Mouse (Mus musculus) heart, postnatal 14 days (tissue): Measurements from ENCODE around the gene Trim15. TPM values are rescaled to one million over a fixed set of nuclear protein-coding genes. Genes with fewer than 3 reads are reported as not detected.

Experiments used
- DNase-seq, 2 experiments: peaks; one replicate each; pipeline ENCODE4 v3.0.0; 2021 to 2022
- intact Hi-C: fragments of 180-260 bp; cut with DNase I; formaldehyde crosslinking; loops from one replicate; pipeline ENCODE4 v1.15.1; 2025
- total RNA-seq, 2 experiments: library from RNA; stranded (reverse); gene quantifications; 2 replicates each; pipeline ENCODE4 v1.2.3; 2021

The Trim15 gene
- total RNA-seq, 2 experiments from 2014 or later: not detected

DNA sequence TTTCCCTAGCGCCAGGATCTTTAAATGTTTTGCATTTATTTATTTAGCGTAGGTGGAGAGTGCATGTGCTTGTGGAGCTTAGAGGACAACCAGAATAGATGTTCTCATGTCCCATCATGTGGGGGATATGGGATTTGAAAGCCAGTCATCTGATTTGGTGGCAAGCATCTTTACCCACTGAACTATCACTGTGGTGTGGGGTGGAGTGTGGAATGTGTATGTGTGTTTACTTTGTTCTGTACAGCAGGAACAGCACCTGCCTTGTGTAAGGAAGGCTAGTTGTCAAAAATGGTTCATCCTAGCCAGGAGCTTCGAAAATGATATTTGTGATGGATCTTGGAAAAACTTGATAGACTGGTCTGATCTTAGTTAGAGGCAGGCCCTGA is 30.6 kb downstream of the Trim15 start:
- no peak for DNase-seq
- intact Hi-C loops: loop anchor here (5.0 kb wide), 2 partner anchors 166 to 211 kb away; partner anchors contain the start of genes Gabbr1 and Zfp57

DNA sequence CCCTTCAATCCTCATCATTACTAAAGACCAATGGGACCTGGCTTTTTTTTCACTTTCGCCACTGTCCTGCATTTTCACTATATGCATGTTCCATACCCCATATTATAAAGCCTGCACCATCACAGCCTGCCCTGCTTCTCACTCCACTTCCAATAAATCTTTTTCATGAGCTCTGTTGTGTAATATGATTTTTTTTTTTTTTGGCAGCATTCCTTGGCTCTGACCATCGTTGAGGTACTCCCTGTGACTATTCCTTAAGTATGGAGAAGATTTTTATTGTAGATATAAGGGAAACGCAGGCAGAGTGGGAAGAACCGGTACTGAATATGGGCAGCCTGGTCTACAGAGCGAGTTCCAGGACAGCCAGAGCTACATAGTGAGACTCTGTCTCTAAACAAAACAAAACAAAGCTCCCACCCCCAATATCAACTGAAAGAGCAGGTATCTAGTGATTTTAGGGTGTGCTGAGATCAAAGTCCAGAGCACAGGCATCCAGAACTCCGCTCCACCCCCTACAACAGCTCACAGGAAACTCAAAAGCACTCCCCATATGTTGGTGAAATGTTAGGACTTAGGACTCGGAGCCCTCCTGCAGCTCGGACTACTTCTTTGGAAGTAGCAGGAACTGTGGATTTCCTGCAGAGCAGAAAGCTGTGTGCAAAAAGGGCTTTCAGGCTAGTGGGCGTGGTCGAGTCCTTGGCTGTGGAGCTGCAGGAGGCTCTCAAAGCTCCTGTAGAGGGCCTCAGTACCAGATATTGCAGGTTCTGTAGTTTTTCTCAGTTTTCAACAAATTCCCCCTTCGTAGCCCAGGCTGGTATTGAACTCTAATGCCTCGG is 31.2 kb downstream of the Trim15 start:
- DNase-seq: peak; percentile 62 to 70
- intact Hi-C loops: loop anchor here (5.0 kb wide), 2 partner anchors 166 to 211 kb away; partner anchors contain the start of genes Gabbr1 and Zfp57

DNA sequence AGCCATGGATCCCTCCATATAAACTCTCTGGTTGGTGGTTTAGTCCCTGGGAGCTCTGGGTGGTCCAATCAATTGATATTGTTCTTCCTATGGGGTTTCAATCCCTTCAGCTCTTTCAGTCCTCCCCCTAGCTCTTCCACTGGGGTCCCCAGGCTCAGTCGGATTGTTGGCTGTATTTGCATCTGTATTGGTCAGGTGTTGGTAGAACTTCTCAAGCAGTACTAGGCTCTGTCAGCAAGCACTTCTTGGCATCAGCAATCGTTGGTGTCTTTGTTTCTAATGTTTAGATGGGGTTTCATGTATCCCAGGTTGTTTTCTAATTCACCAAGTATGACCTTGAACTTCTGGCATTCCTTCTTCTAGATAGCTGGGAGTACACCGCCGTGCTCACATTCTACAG is 34.3 kb downstream of the Trim15 start:
- no peak for DNase-seq
- intact Hi-C loops: no loop called here

DNA sequence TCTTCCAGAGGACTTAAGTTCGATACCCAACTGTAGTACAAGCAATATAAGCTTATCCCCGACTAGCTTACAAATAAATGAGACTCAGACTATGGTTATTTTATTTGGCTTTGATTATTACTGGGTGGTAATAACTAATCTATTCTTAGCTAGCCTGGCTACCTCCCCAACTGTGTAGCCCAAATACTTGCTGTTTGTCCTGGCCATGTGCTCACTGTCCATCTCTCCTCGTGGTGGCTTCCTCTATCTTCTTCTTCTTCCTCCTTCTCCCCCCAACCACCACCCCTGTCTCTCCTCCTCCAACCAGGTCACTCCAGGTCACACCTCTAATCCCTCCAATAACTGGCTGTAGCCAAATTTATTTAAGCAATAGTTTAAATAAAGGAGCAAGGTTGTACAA is 36.5 kb downstream of the Trim15 start:
- intact Hi-C loops: no loop called here
- no peak for DNase-seq

DNA sequence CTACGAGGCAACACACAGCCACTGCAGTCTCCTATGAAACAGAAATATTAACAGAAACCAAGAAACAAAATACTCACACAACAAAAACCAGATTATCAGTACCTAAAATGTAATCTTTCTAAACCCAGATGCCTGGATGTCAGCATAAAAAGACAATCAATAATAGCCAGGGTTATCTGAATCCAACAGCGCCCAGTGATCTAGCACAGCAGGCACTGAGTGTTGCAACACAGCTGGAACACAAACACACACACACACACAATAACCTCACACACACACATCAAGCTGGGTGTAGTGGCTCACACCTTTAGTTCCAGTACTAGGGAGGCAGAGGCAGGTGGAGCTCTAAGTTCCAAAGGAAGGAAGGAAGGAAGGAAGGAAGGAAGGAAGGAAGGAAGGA is 38.5 kb downstream of the Trim15 start:
- DNase-seq: no peak
- intact Hi-C loops: loop anchor here (5.0 kb wide), 1 partner anchor 69 kb away; the partner anchor contains the start of gene Trim31

DNA sequence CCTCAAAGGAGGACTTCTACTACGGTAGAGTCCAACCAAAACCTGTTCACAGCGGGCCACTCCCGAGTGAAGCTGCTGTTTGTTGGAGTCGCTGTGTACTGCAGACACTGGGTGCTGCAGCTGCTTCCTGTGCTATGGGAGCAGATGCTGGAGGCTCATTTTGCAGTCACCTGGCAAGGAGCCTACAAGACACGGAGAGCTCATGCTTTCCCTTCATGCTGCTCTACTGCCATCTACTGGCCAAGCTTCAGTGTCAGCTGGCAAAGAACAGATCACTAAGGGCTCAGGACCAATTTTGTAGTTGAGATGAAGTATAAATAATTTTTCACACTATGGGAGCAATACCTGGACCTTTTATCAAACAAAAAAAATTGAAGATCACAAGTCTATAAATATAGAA is 41.0 kb downstream of the Trim15 start:
- intact Hi-C loops: loop anchor here (5.0 kb wide), 1 partner anchor 71 kb away; the partner anchor contains the start of gene Trim31

DNA sequence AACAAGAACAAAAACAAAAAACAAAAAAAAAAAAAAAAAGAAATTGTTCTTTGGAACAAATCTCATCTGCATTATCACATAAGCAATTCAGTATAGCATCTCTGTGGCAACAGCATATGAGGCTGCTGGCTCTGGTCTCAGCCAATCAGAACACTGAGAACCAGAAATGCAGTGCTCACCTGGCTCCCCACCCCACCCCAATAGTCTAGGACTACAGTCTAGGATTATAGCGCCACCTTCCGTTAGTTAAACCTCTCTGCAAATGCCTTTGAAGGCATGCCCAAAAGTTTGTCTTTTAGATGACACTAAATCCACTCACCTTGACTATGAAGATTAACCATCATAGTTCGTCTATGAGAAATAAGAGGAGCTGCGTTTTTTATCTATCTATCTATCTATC is 41.5 kb downstream of the Trim15 start:
- no peak for DNase-seq
- intact Hi-C loops: loop anchor here (5.0 kb wide), 1 partner anchor 72 kb away; the partner anchor contains the start of gene Trim31

More for the DNA sequence above, 41.0 kb downstream of the Trim15 start:
- peak; percentile 84 to 94 for DNase-seq

DNA sequence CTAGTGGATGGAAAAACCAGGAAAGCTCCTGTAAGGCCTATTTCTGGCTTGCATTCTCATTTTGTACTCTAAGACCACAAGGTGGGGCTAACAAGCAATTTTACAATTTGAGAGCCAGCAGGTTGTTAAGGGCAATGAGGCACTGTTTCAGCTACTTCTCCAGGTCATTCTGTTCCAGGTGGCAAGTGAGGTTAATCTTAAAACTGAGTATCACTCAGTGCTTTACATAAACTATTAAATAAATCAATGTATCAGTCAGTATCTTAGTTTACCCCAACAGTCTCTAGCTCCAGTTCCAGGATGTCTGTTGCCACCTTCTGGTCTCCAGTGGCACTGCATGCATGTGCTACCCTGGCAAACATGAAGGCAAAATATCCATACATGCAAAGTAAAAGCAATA is 43.0 kb downstream of the Trim15 start:
- intact Hi-C loops: loop anchor here (5.0 kb wide), 1 partner anchor 223 kb away; the partner anchor contains the start of gene Gabbr1
- DNase-seq: peak; percentile 46 to 62

DNA sequence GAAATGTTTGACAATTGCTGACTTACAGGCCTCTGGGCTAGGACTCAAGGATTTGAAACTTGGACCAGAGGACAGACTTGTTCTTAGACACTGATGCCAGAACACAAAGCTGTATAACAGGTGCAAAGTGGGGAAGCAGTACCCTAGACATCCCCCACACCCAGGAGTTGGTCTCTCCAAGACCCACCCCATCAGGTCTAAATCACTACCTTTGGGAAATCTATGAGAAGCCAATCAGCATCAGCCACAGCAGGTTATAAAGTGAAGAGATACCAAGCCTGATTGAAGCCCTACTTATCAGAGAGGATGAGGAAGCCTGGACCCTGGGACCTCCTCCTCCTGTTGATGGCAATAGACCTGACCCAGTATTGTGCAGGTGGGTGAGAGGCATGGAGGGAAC is 55.1 kb downstream of the Trim15 start, which contains the start of gene H2-M10.6:
Gene H2-M10.6, plus strand, starts transcription at position 301 of the 400 bp plus-strand sequence.
- intact Hi-C loops: loop anchor here (1.0 kb wide), 1 partner anchor 447 kb away; no protein-coding TSS in a partner anchor
- DNase-seq: no peak

Other genes starting within 250 kb of the Trim15 start
- gene H2-M9, start 224.5 kb downstream of the Trim15 start, total RNA-seq: under 1 TPM in 1 of 2 experiments, not detected in 1; 0.26 TPM
- not detected for gene H2-M1, start 195.0 kb downstream of the Trim15 start, total RNA-seq
- gene H2-M10.5, start 94.3 kb downstream of the Trim15 start, total RNA-seq: not detected
- gene H2-M10.6, start 55.0 kb downstream of the Trim15 start, total RNA-seq: not detected
- gene Trim26, start 30.1 kb downstream of the Trim15 start, total RNA-seq: 10 to 100 TPM; 20.6 to 23.4 TPM
- gene Trim10, start 2.4 kb upstream of the Trim15 start, total RNA-seq: 1 to 10 TPM; 2.0 to 2.5 TPM
- gene Trim40, start 22.9 kb upstream of the Trim15 start, total RNA-seq: not detected
- not detected for gene Trim31, start 30.9 kb upstream of the Trim15 start, total RNA-seq
- under 1 TPM; 0.49 to 0.57 TPM for gene Rnf39, start 75.7 kb upstream of the Trim15 start, total RNA-seq
- 10 to 100 TPM; 62.2 to 68.6 TPM for gene Ppp1r11, start 84.5 kb upstream of the Trim15 start, total RNA-seq
- 10 to 100 TPM; 21.4 to 26.9 TPM for gene Znrd1, start 91.3 kb upstream of the Trim15 start, total RNA-seq
- gene Znrd1as, start 91.4 kb upstream of the Trim15 start, total RNA-seq: 1 to 10 TPM; 8.5 to 9.9 TPM
- not detected for gene 2410137M14Rik, start 114.0 kb upstream of the Trim15 start, total RNA-seq
- under 1 TPM; 0.15 to 0.31 TPM for gene H2-M5, start 122.3 kb upstream of the Trim15 start, total RNA-seq
- gene Zfp57, start 134.0 kb upstream of the Trim15 start, total RNA-seq: 1 to 10 TPM; 3.7 to 4.6 TPM
- gene Mog, start 156.2 kb upstream of the Trim15 start, total RNA-seq: not detected
- gene Gabbr1, start 178.8 kb upstream of the Trim15 start, total RNA-seq: 10 to 100 TPM; 16.9 TPM
- not detected for gene Olfr90, start 221.3 kb upstream of the Trim15 start, total RNA-seq
- gene Olfr91, start 231.1 kb upstream of the Trim15 start, total RNA-seq: not detected